Mouse (Mus musculus) embryonic facial prominence, embryonic 14.5 days (tissue): Measurements from ENCODE around the gene Acsl1. TPM values are rescaled to one million over a fixed set of nuclear protein-coding genes. Genes with fewer than 3 reads are reported as not detected.
A peak's percentile ranks its signal among the peaks of the same experiment; 100 is the strongest.

Experiments used
- ATAC-seq: fragments of 200-750 bp; cut with Nextera tagmentation; 2 replicates; pipeline ENCODE4 v1.8.0; 2017; ENCODE audit warnings: low read depth, moderate number of reproducible peaks, moderate TSS enrichment
- DNase-seq: peaks from one replicate; pipeline ENCODE4 v3.0.0-alpha.2; 2015; ENCODE audit warnings: low spot score
- H3K27ac ChIP-seq: fragments of 300-500 bp; sonication (generic); replicated peaks from 2 replicates; pipeline ENCODE4 v1.5.1; 2014; ENCODE audit warnings: low read depth, mild to moderate bottlenecking, low read length, moderate library complexity
- H3K27me3 ChIP-seq: fragments of 300-500 bp; sonication (generic); replicated peaks from 2 replicates; pipeline ENCODE4 v1.6.1; 2014; ENCODE audit warnings: low read length; ENCODE audit not compliant: control insufficient read depth, insufficient read depth
- H3K36me3 ChIP-seq: fragments of 300-500 bp; sonication (generic); 2 replicates; pipeline ENCODE4 v1.6.1; 2014; ENCODE audit warnings: low read length, mixed read lengths; ENCODE audit not compliant: control insufficient read depth, insufficient read depth
- H3K4me1 ChIP-seq: fragments of 300-500 bp; sonication (generic); 2 replicates; pipeline ENCODE4 v1.6.1; 2014; ENCODE audit warnings: antibody characterized with exemption, low read length; ENCODE audit not compliant: control insufficient read depth, insufficient read depth
- H3K4me2 ChIP-seq: fragments of 300-500 bp; sonication (generic); 2 replicates; pipeline ENCODE4 v1.6.1; 2014; ENCODE audit warnings: low read depth, mild to moderate bottlenecking, low read length, moderate library complexity, mixed read lengths
- H3K4me3 ChIP-seq: fragments of 300-500 bp; sonication (generic); 2 replicates; pipeline ENCODE4 v1.5.1; 2014; ENCODE audit warnings: low read depth, mild to moderate bottlenecking, low read length
- H3K9ac ChIP-seq: fragments of 300-500 bp; sonication (generic); 2 replicates; pipeline ENCODE4 v1.6.1; 2014; ENCODE audit warnings: low read depth, mild to moderate bottlenecking, low read length, moderate library complexity, mixed read lengths
- H3K9me3 ChIP-seq: fragments of 300-500 bp; sonication (generic); 2 replicates; pipeline ENCODE4 v1.6.1; 2016; ENCODE audit warnings: low read length; ENCODE audit not compliant: control insufficient read depth
- WGBS: fragments of 180-500 bp; shearing (Covaris S2); extraction: QIAGEN DNeasy Blood & Tissue Kit; methylation state at CpG from one replicate; pipeline ENCODE4 v1.1.7; 2014; 5-methylcytosine and 5-hydroxymethylcytosine counted together
- polyA plus RNA-seq: library from polyadenylated mRNA; unstranded; fragments of >200 nt; fragmentation: Nextera tagmentation; extraction: Ambion mirVana; gene quantifications from 2 replicates; pipeline ENCODE4 v1.2.1, GENCODE M21; 2014

The Acsl1 gene
- polyA plus RNA-seq, 1 experiment from 2014 or later = 33.9 TPM

GRCm38 (mm10) chr8:46470091-46470791, 596 bp upstream of the Acsl1 start:
- Histone ChIP-seq H3K9me3 (no peaks in the 10 kb centered on the region), H3K9ac (no peak overlapping the region), H3K36me3 (no peaks in the 10 kb centered on the region), H3K4me1 (no peaks in the 10 kb centered on the region), H3K4me2 (peak overlapping the region; percentile 92), H3K27ac (no peak overlapping the region), H3K4me3 (peak overlapping the region; percentile 89), H3K27me3 (no peaks in the 10 kb centered on the region)
- no peak; the same call in none of the 2 replicates for ATAC-seq
- WGBS = 49% methylated on average over 13 of the region's 15 CpGs
- no peak for DNase-seq

GRCm38 (mm10) chr8:46471926-46472485, 1.2 kb downstream of the Acsl1 start:
- Histone ChIP-seq H3K9ac (peak overlapping the region; percentile 90), H3K27me3 (no peaks in the 10 kb centered on the region)
- 35% methylated on average over 9 of the region's 9 CpGs for WGBS

GRCm38 (mm10) chr8:46474120-46474519, 3.3 kb downstream of the Acsl1 start:
- no peak overlapping the region for H3K4me2 ChIP-seq
- no peaks in the 10 kb centered on the region for H3K36me3 ChIP-seq
- H3K4me3 ChIP-seq = no peak overlapping the region
- no peaks in the 10 kb centered on the region for H3K9me3 ChIP-seq
- DNase-seq (no peak), ATAC-seq (no peak)
- no peak overlapping the region for H3K9ac ChIP-seq
- WGBS = 95% methylated on average over 3 of the region's 3 CpGs
- no peaks in the 10 kb centered on the region for H3K4me1 ChIP-seq
- H3K27me3 ChIP-seq = no peaks in the 10 kb centered on the region
- no peak overlapping the region for H3K27ac ChIP-seq

More at GRCm38 (mm10) chr8:46471926-46472485, 1.2 kb downstream of the Acsl1 start:
- DNase-seq (no peak), ATAC-seq (no peak)
- H3K4me2 ChIP-seq = peak overlapping the region; percentile 92
- peak overlapping the region; percentile 89 for H3K4me3 ChIP-seq
- H3K4me1 ChIP-seq = no peaks in the 10 kb centered on the region
- H3K27ac ChIP-seq = no peak overlapping the region
- no peaks in the 10 kb centered on the region for H3K36me3 ChIP-seq
- no peaks in the 10 kb centered on the region for H3K9me3 ChIP-seq

GRCm38 (mm10) chr8:46474634-46475033, 3.8 kb downstream of the Acsl1 start:
- H3K4me3 ChIP-seq = no peak overlapping the region
- ATAC-seq = no peak
- WGBS = 84% methylated on average over 6 of the region's 6 CpGs
- H3K27ac ChIP-seq = no peak overlapping the region
- no peaks in the 10 kb centered on the region for H3K27me3 ChIP-seq
- H3K9ac ChIP-seq = no peak overlapping the region
- no peaks in the 10 kb centered on the region for H3K9me3 ChIP-seq
- no peaks in the 10 kb centered on the region for H3K36me3 ChIP-seq
- DNase-seq = no peak
- peaks cover 2% of the 10 kb centered on the region; the same call in 1 of the 2 replicates for H3K4me1 ChIP-seq
- H3K4me2 ChIP-seq = no peak overlapping the region

DNA sequence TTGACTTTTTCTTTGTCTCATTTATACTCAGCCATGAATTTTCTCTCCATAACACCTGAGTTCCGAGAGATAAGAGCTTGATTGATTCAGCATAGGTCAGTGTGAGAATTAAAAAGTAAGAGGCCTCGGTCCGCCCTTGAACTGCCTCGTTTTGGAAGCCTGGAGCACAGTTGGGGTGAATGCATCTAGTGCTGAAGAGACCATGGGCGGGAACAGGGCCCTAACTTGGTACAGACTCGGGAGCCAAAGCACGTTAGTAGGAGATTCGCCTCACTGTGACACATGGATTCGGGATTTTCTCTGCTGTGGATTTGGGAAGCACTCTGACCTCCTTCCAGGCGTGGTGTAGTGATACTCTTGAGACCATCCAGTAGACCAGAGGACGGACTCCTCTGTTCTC, 4.6 kb downstream of the Acsl1 start:
- ATAC-seq (no peak), DNase-seq (no peak)
- Histone ChIP-seq H3K9me3 (no peaks in the 10 kb centered on the region), H3K36me3 (no peaks in the 10 kb centered on the region), H3K27ac (no peak overlapping the region), H3K9ac (no peak overlapping the region), H3K27me3 (no peaks in the 10 kb centered on the region), H3K4me3 (no peak overlapping the region), H3K4me1 (peaks cover 10% of the 10 kb centered on the region), H3K4me2 (no peak overlapping the region)
- 88% methylated on average over 11 of the region's 11 CpGs for WGBS

DNA sequence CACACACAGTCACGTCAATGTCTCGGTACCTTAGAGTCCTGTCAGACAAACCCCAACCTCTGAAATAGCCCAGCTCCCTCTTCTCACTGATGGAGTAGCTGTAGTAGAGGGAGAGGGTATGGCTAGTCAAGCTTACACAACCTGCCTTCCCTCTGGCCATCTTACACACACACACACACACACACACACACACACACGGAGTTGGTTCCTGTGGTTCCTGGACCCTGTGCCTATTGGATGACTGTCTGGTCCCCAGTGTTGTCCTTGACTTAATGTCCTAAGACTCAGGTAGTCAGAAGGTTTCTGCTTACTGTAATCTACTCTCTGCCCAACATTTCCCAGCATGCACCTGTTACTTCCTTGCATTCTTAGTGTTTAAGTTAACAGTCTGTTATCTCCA, 5.1 kb downstream of the Acsl1 start:
- H3K27me3 ChIP-seq = no peaks in the 10 kb centered on the region
- peaks cover 13% of the 10 kb centered on the region for H3K4me1 ChIP-seq
- WGBS = 92% methylated on average over 3 of the region's 3 CpGs

DNA sequence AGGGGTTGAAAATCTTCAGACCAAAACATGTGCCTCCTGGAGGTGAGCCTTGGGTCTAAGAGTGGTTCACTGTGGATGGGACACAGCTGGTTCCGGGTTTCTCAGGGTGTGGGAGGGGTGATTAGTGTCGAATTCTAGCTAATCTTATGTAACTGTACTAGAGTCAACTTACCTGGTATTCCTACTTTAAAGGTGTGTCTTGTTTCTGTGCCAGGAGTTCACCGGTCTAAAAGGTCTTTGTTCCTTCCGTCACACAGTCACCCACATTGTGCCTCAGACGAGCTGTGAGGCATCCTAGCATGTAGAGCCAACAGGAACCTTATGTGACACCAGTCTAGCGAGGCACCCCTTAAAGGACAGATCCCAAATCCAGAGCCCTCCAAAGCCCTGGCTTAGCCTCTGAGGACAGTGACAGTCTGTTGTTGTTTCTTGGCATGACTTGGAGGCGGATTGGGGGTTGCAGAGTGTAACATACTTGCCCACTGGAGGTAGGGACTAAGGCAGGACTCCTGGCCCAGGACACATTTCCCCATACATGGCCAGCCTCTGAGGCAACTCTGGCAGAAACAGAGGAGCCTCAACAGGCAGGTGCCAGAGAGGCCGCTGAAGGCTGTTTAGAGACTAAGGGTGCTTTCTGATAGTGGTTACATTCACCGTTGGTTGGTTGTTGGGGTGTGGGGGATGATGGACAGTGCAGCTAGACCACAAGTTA, 7.1 kb downstream of the Acsl1 start:
- no peak overlapping the region for H3K4me2 ChIP-seq
- H3K4me1 ChIP-seq = peaks cover 13% of the 10 kb centered on the region
- no peaks in the 10 kb centered on the region for H3K27me3 ChIP-seq
- DNase-seq = no peak
- H3K9me3 ChIP-seq = no peaks in the 10 kb centered on the region
- no peak overlapping the region for H3K9ac ChIP-seq
- WGBS = 73% methylated on average over 9 of the region's 9 CpGs
- H3K4me3 ChIP-seq = no peak overlapping the region
- H3K36me3 ChIP-seq = no peaks in the 10 kb centered on the region
- ATAC-seq = peak; percentile 66; the same call in 1 of the 2 replicates
- H3K27ac ChIP-seq = no peak overlapping the region

More for the DNA sequence above, 5.1 kb downstream of the Acsl1 start:
- H3K27ac ChIP-seq = no peak overlapping the region
- H3K9me3 ChIP-seq = no peaks in the 10 kb centered on the region
- no peaks in the 10 kb centered on the region for H3K36me3 ChIP-seq
- no peak overlapping the region for H3K9ac ChIP-seq
- H3K4me3 ChIP-seq = no peak overlapping the region
- no peak overlapping the region for H3K4me2 ChIP-seq
- no peak for ATAC-seq
- no peak for DNase-seq

GRCm38 (mm10) chr8:46478783-46479182, 7.9 kb downstream of the Acsl1 start:
- Histone ChIP-seq H3K27me3 (no peaks in the 10 kb centered on the region), H3K36me3 (no peaks in the 10 kb centered on the region), H3K4me1 (peaks cover 13% of the 10 kb centered on the region), H3K27ac (no peak overlapping the region), H3K4me3 (no peak overlapping the region), H3K9me3 (no peaks in the 10 kb centered on the region), H3K4me2 (no peak overlapping the region), H3K9ac (no peak overlapping the region)
- DNase-seq (peak; percentile 31), ATAC-seq (no peak)
- 81% methylated on average over 10 of the region's 10 CpGs for whole genome bisulfite sequencing
